Comparison of ENCODE assay signal across 20 mouse cellular contexts in genomic region chr6:17932806-17933205, GRCm38 (mm10).
DNase-seq lines count a peak whose midpoint lies in the region; ATAC-seq and TF ChIP-seq lines count a peak whose summit lies in the region.
"Had no signal": no experiment of that assay in that cellular context is flagged by ENCODE, and none has a peak within 500 bp of the region (broad histone marks: within the 10 kb centered on the region; RNA-seq: fewer than 3 reads in every experiment).

No protein-coding gene starts in this region.

- no peak overlapping the region for H3K4me3 ChIP-seq in forebrain, embryonic 15.5 days
- no peak overlapping the region for H3K4me3 ChIP-seq in forebrain, postnatal 0 days (ENCODE audit: low read depth, low read length)
- H3K4me3 ChIP-seq in liver, adult 2 months (ENCODE audit: insufficient read depth, low read depth, low read length), result no peak overlapping the region
- no peak overlapping the region for H3K4me3 ChIP-seq in liver, embryonic 12.5 days
- no peak overlapping the region for H3K4me3 ChIP-seq in neural tube, embryonic 14.5 days (ENCODE audit: low read depth, low read length)
- H3K4me3 ChIP-seq in neural tube, embryonic 15.5 days (replicated peaks), result no peak overlapping the region
- H3K4me3 ChIP-seq: embryonic facial prominence, embryonic 13.5 days; gastrocnemius, adult 2 months; hindbrain, embryonic 10.5 days; hindbrain, embryonic 15.5 days had no signal

- H3K27me3 ChIP-seq in forebrain, embryonic 15.5 days, result no peaks in the 10 kb centered on the region
- no peaks in the 10 kb centered on the region for H3K27me3 ChIP-seq in forebrain, postnatal 0 days (ENCODE audit: insufficient read depth, low read length)
- H3K27me3 ChIP-seq in liver, adult 2 months (ENCODE audit: control insufficient read depth, insufficient read depth, low read length), result no peaks in the 10 kb centered on the region
- H3K27me3 ChIP-seq in liver, embryonic 12.5 days (replicated peaks), result no peaks in the 10 kb centered on the region
- no peaks in the 10 kb centered on the region for H3K27me3 ChIP-seq in neural tube, embryonic 14.5 days (ENCODE audit: control insufficient read depth, insufficient read depth, low read length)
- no peaks in the 10 kb centered on the region for H3K27me3 ChIP-seq in neural tube, embryonic 15.5 days (replicated peaks)
- H3K27me3 ChIP-seq: embryonic facial prominence, embryonic 13.5 days; hindbrain, embryonic 15.5 days; Patski had no signal

- 0 out of 2 replicates have a peak, but pooled peaks have one; percentile 15 for ATAC-seq in forebrain, embryonic 15.5 days (replicated peaks)
- ATAC-seq in forebrain, postnatal 0 days, result no peak
- no peak for ATAC-seq in liver, embryonic 12.5 days
- 0 out of 2 replicates have a peak, but pooled peaks have one; percentile 7 for ATAC-seq in neural tube, embryonic 14.5 days (ENCODE audit: low read depth)
- no peak for ATAC-seq in neural tube, embryonic 15.5 days (ENCODE audit: low FRiP score)
- ATAC-seq: Patski had no signal

- H3K4me2 ChIP-seq in forebrain, embryonic 15.5 days (replicated peaks), result no peak overlapping the region
- H3K4me2 ChIP-seq in forebrain, postnatal 0 days (ENCODE audit: low read depth), result no peak overlapping the region
- no peak overlapping the region for H3K4me2 ChIP-seq in liver, embryonic 12.5 days
- H3K4me2 ChIP-seq in neural tube, embryonic 14.5 days (ENCODE audit: low read depth, low read length), result no peak overlapping the region
- no peak overlapping the region for H3K4me2 ChIP-seq in neural tube, embryonic 15.5 days
- H3K4me2 ChIP-seq: embryonic facial prominence, embryonic 13.5 days; hindbrain, embryonic 15.5 days had no signal

- TF ChIP-seq POLR2A in liver, adult 2 months (IDR thresholded peaks at IDR 0.05; ENCODE audit: extremely low read depth, insufficient read depth, low read length), result no peak

- no peak overlapping the region for H3K27ac ChIP-seq in forebrain, embryonic 15.5 days (replicated peaks)
- no peak overlapping the region for H3K27ac ChIP-seq in forebrain, postnatal 0 days (ENCODE audit: low read depth, low read length)
- H3K27ac ChIP-seq in liver, adult 2 months (replicated peaks; ENCODE audit: insufficient read depth, low read depth, low read length), result peak overlapping the region; percentile 77
- no peak overlapping the region for H3K27ac ChIP-seq in liver, embryonic 12.5 days
- H3K27ac ChIP-seq in neural tube, embryonic 14.5 days (ENCODE audit: low read depth, low read length), result no peak overlapping the region
- H3K27ac ChIP-seq in neural tube, embryonic 15.5 days (replicated peaks), result no peak overlapping the region
- H3K27ac ChIP-seq: embryonic facial prominence, embryonic 13.5 days; gastrocnemius, adult 2 months; hindbrain, embryonic 10.5 days; hindbrain, embryonic 15.5 days had no signal

- peaks cover 15% of the 10 kb centered on the region for H3K36me3 ChIP-seq in forebrain, embryonic 15.5 days
- peaks cover 34% of the 10 kb centered on the region for H3K36me3 ChIP-seq in forebrain, postnatal 0 days (ENCODE audit: insufficient read depth)
- no peaks in the 10 kb centered on the region for H3K36me3 ChIP-seq in liver, adult 2 months (ENCODE audit: control insufficient read depth, insufficient read depth, low read length)
- H3K36me3 ChIP-seq in liver, embryonic 12.5 days, result peaks cover 14% of the 10 kb centered on the region
- peaks cover 8% of the 10 kb centered on the region for H3K36me3 ChIP-seq in neural tube, embryonic 14.5 days (ENCODE audit: control insufficient read depth, insufficient read depth, low read length)
- peaks cover 15% of the 10 kb centered on the region; the same call in 1 of the 2 replicates for H3K36me3 ChIP-seq in neural tube, embryonic 15.5 days

- H3K4me1 ChIP-seq in forebrain, embryonic 15.5 days, result no peaks in the 10 kb centered on the region
- H3K4me1 ChIP-seq in forebrain, postnatal 0 days (ENCODE audit: insufficient read depth), result no peaks in the 10 kb centered on the region
- H3K4me1 ChIP-seq in liver, adult 2 months (ENCODE audit: control insufficient read depth, insufficient read depth, low read length), result no peaks in the 10 kb centered on the region; the same call in 1 of the 2 replicates
- peaks cover 3% of the 10 kb centered on the region for H3K4me1 ChIP-seq in liver, embryonic 12.5 days
- H3K4me1 ChIP-seq in neural tube, embryonic 14.5 days (ENCODE audit: control insufficient read depth, insufficient read depth, low read length), result no peaks in the 10 kb centered on the region
- H3K4me1 ChIP-seq in neural tube, embryonic 15.5 days, result 0 out of 2 replicates have a peak, but pooled peaks cover 3% of the 10 kb centered on the region
- H3K4me1 ChIP-seq: hindbrain, embryonic 10.5 days had no signal

- H3K9ac ChIP-seq in forebrain, embryonic 15.5 days (replicated peaks), result no peak overlapping the region
- no peak overlapping the region for H3K9ac ChIP-seq in forebrain, postnatal 0 days
- no peak overlapping the region for H3K9ac ChIP-seq in liver, adult 2 months (ENCODE audit: low read depth, low read length)
- no peak overlapping the region for H3K9ac ChIP-seq in liver, embryonic 12.5 days
- H3K9ac ChIP-seq in neural tube, embryonic 14.5 days (replicated peaks; ENCODE audit: low read depth, low read length), result no peak overlapping the region
- H3K9ac ChIP-seq in neural tube, embryonic 15.5 days (replicated peaks), result no peak overlapping the region
- H3K9ac ChIP-seq: embryonic facial prominence, embryonic 13.5 days; hindbrain, embryonic 15.5 days had no signal

- H3K9me3 ChIP-seq in forebrain, embryonic 15.5 days, result no peaks in the 10 kb centered on the region
- no peaks in the 10 kb centered on the region for H3K9me3 ChIP-seq in forebrain, postnatal 0 days (ENCODE audit: low read length)
- H3K9me3 ChIP-seq in liver, embryonic 12.5 days (replicated peaks), result no peaks in the 10 kb centered on the region
- no peaks in the 10 kb centered on the region for H3K9me3 ChIP-seq in neural tube, embryonic 14.5 days (ENCODE audit: control insufficient read depth, low read length)
- H3K9me3 ChIP-seq in neural tube, embryonic 15.5 days (replicated peaks), result no peaks in the 10 kb centered on the region
- H3K9me3 ChIP-seq: embryonic facial prominence, embryonic 13.5 days; hindbrain, embryonic 10.5 days; hindbrain, embryonic 15.5 days had no signal

- WGBS in forebrain, embryonic 15.5 days, result 92% methylated on average over 8 of the region's 8 CpGs
- 93% methylated on average over 8 of the region's 8 CpGs for WGBS in forebrain, postnatal 0 days
- 80% methylated on average over 8 of the region's 8 CpGs for WGBS in liver, adult 2 months
- 73% methylated on average over 8 of the region's 8 CpGs for WGBS in liver, embryonic 12.5 days (ENCODE audit: insufficient replicate concordance)
- 91% methylated on average over 8 of the region's 8 CpGs for WGBS in neural tube, embryonic 14.5 days
- WGBS in neural tube, embryonic 15.5 days, result 94% methylated on average over 8 of the region's 8 CpGs

- H3K79me2 ChIP-seq in liver, adult 2 months (ENCODE audit: control insufficient read depth, insufficient read depth, low read length), result no peaks in the 10 kb centered on the region

- TF ChIP-seq CTCF in forebrain, postnatal 0 days (IDR thresholded peaks at IDR 0.05; ENCODE audit: low read depth), result no peak
- TF ChIP-seq CTCF in liver, adult 2 months (IDR thresholded peaks at IDR 0.05; ENCODE audit: low read depth, low read length), result no peak

- no peak for DNase-seq in forebrain, postnatal 0 days
- no peak for DNase-seq in liver, adult 2 months (ENCODE audit: extremely low read depth, low read depth, low spot score)
- DNase-seq in NIH3T3 (ENCODE audit: low read depth), result peak; percentile 59
- no peak for DNase-seq in kidney, postnatal 10 days
- DNase-seq: adrenal gland, adult 2 months; adrenal gland, postnatal 25 days; cerebellum, adult 18-20 months; cerebellum, adult 9-11 months; cerebellum, postnatal 36 days; gastrocnemius, adult 2 months; gastrocnemius, postnatal 25 days; heart, postnatal 14 days had no signal

Comparison
In these comparisons a context has a peak if more than half of its experiments do, and no peak if none do; other contexts are left out.
1. ATAC-seq: peak in forebrain, embryonic 15.5 days (single experiment) and neural tube, embryonic 14.5 days (single experiment); none in forebrain, postnatal 0 days (single experiment), liver, embryonic 12.5 days (single experiment) and neural tube, embryonic 15.5 days (single experiment).